Mouse (Mus musculus): Measurements from ENCODE around the gene Sox1. TPM values are rescaled to one million over a fixed set of nuclear protein-coding genes. Genes with fewer than 3 reads are reported as not detected.

The Sox1 gene
- total RNA-seq (2021) (not detected), polyA plus RNA-seq (2012; rRNA removed) (not detected in 2 replicates)
- long read RNA-seq, result 0 reads

DNA sequence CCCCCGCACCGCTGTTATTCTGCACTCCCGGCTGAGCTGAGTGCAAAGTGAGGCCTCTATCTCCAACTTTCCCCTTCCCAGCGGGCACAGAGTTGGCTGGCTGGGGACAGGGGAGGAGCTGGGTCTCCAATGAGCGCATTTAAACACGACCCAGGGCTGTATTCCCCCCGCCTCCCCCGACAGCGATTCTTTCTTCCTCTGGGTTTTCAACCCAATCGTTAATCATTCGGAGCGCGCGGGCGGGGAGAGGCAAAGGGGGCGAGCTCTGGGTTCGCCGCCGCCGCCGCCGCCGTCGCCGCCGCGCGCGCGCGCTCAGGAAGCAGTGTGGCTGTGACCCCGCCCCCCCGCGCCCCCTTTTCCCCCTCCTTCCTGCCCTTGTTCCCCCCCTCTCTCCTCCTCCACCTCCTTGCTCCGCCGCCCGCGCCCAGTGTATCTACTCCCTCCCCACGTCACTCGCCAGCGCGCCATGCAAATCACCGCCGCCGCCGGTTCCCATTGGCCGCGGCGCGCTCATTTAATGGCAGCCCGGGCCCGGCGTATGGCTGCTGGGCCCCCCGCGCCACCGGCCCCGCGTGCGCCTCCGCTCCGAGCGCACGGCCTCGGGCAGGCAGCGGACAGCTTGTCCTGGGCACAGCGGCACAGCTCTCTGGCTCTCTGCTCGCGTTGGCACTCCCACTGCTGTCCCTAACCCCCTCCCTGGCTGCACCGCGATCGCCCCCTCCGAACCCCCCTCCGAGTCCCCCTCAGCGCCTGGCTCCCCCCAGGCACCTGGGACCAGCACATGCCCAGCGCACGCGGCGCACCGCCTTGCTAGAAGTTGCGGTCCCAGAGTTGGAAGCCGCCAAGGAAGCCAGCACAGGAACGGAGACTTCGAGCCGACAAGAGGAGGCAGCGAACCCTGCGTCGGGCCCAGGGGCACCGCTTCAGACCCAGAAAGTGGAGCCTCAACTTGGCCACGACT is at the start of gene Sox1:
Sox1 (plus strand) TSS at position 225 of the 961 bp plus-strand sequence.
- Histone ChIP-seq H3K4me3 (no peak within 1 kb of the TSS), H3K36me3 (ENCODE audit: control insufficient read depth, insufficient read depth, low read length) (no peaks in the 10 kb centered on the region), H3K4me1 (ENCODE audit: control insufficient read depth, insufficient read depth, low read length) (no peaks in the 10 kb centered on the region), H3K27me3 (ENCODE audit: control insufficient read depth, insufficient read depth, low read length) (peaks cover 44% of the 10 kb centered on the region), H3K79me2 (replicated peaks; ENCODE audit: control insufficient read depth, insufficient read depth, low read length) (no peaks in the 10 kb centered on the region), H3K27ac (no peak within 1 kb of the TSS), H3K9ac (ENCODE audit: low read depth, low read length) (no peak within 1 kb of the TSS)
- WGBS, result under 1% methylated on average over 83 of the region's 89 CpGs
- intact Hi-C loops (cut with DNase I), result no loop called here
- no peak for TF ChIP-seq POLR2A (IDR thresholded peaks at IDR 0.05; ENCODE audit: insufficient read depth, low read depth, low read length)
- TF ChIP-seq EP300 (IDR thresholded peaks at IDR 0.05; ENCODE audit: insufficient read depth, low read depth, low read length), result no peak
- TF ChIP-seq CTCF (IDR thresholded peaks at IDR 0.05), result no peak
- DNase-seq, result no peak

- no peak for TF ChIP-seq EP300 (IDR thresholded peaks at IDR 0.05; ENCODE audit: insufficient read depth, low read depth, low read length)
- H3K4me1 ChIP-seq (ENCODE audit: control insufficient read depth, insufficient read depth, low read length), result no peaks in the 10 kb centered on the region
- H3K9ac ChIP-seq (ENCODE audit: low read depth, low read length), result no peak overlapping the region
- DNase-seq, result no peak
- no peak overlapping the region for H3K27ac ChIP-seq
- intact Hi-C loops (cut with DNase I), result no loop called here
- H3K36me3 ChIP-seq (ENCODE audit: control insufficient read depth, insufficient read depth, low read length), result no peaks in the 10 kb centered on the region
- no peaks in the 10 kb centered on the region for H3K27me3 ChIP-seq (ENCODE audit: control insufficient read depth, insufficient read depth, low read length)
- H3K79me2 ChIP-seq (replicated peaks; ENCODE audit: control insufficient read depth, insufficient read depth, low read length), result no peaks in the 10 kb centered on the region
- WGBS, result 47% methylated on average over 4 of the region's 4 CpGs
- H3K4me3 ChIP-seq, result no peak overlapping the region
These were observed 49.2 kb upstream of the Sox1 start for GRCm38 (mm10) chr8:12345881-12346280.

DNA sequence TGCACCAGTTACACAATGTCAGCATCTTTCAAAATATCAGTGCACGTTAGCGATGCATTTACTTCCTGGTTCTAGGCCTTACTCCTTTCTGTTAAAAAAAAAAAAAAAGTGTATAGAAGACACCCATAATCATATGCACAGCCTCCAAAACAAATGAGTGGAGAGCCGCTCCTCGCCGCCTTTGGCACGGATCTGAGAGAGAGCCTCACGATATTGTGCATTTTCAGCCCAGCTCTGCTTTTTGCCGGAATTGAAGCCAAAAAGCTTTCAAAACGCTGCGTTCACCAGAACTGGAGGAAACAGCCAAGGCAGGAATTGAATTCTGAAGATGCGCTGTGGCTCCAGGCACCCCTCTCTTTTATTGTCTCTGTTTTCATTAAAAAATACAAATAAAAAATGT is 48.2 kb upstream of the Sox1 start:
- TF ChIP-seq EP300 (IDR thresholded peaks at IDR 0.05; ENCODE audit: insufficient read depth, low read depth, low read length) (no peak), CTCF (IDR thresholded peaks at IDR 0.05) (no peak), POLR2A (IDR thresholded peaks at IDR 0.05; ENCODE audit: insufficient read depth, low read depth, low read length) (no peak)
- 76% methylated on average over 11 of the region's 11 CpGs for WGBS
- Histone ChIP-seq H3K36me3 (ENCODE audit: control insufficient read depth, insufficient read depth, low read length) (no peaks in the 10 kb centered on the region), H3K79me2 (replicated peaks; ENCODE audit: control insufficient read depth, insufficient read depth, low read length) (no peaks in the 10 kb centered on the region), H3K27me3 (ENCODE audit: control insufficient read depth, insufficient read depth, low read length) (no peaks in the 10 kb centered on the region), H3K4me1 (ENCODE audit: control insufficient read depth, insufficient read depth, low read length) (no peaks in the 10 kb centered on the region), H3K4me3 (no peak overlapping the region), H3K27ac (no peak overlapping the region), H3K9ac (ENCODE audit: low read depth, low read length) (no peak overlapping the region)
- intact Hi-C loops (cut with DNase I), result no loop called here
- DNase-seq, result no peak

- H3K79me2 ChIP-seq (replicated peaks; ENCODE audit: control insufficient read depth, insufficient read depth, low read length), result no peaks in the 10 kb centered on the region
- TF ChIP-seq EP300 (IDR thresholded peaks at IDR 0.05; ENCODE audit: insufficient read depth, low read depth, low read length), result no peak
These were observed 46.8 kb upstream of the Sox1 start for GRCm38 (mm10) chr8:12348306-12348705.

GRCm38 (mm10) chr8:12349591-12349990 is 45.5 kb upstream of the Sox1 start:
- TF ChIP-seq POLR2A (IDR thresholded peaks at IDR 0.05; ENCODE audit: insufficient read depth, low read depth, low read length) (no peak), CTCF (IDR thresholded peaks at IDR 0.05) (no peak), EP300 (IDR thresholded peaks at IDR 0.05; ENCODE audit: insufficient read depth, low read depth, low read length) (no peak)
- no peak overlapping the region for H3K9ac ChIP-seq (ENCODE audit: low read depth, low read length)
- no peaks in the 10 kb centered on the region for H3K4me1 ChIP-seq (ENCODE audit: control insufficient read depth, insufficient read depth, low read length)
- DNase-seq, result peak; percentile 50 to 62
- no peaks in the 10 kb centered on the region for H3K36me3 ChIP-seq (ENCODE audit: control insufficient read depth, insufficient read depth, low read length)
- no peaks in the 10 kb centered on the region for H3K27me3 ChIP-seq (ENCODE audit: control insufficient read depth, insufficient read depth, low read length)
- H3K79me2 ChIP-seq (replicated peaks; ENCODE audit: control insufficient read depth, insufficient read depth, low read length), result no peaks in the 10 kb centered on the region
- intact Hi-C loops (cut with DNase I), result no loop called here
- whole genome bisulfite sequencing, result 29% methylated on average over 2 of the region's 2 CpGs
- no peak overlapping the region for H3K27ac ChIP-seq
- no peak overlapping the region for H3K4me3 ChIP-seq

More at GRCm38 (mm10) chr8:12348306-12348705, 46.8 kb upstream of the Sox1 start:
- no peaks in the 10 kb centered on the region for H3K36me3 ChIP-seq (ENCODE audit: control insufficient read depth, insufficient read depth, low read length)
- H3K4me3 ChIP-seq, result no peak overlapping the region
- WGBS, result 82% methylated on average over 1 of the region's 1 CpGs
- H3K27me3 ChIP-seq (ENCODE audit: control insufficient read depth, insufficient read depth, low read length), result no peaks in the 10 kb centered on the region
- no peak overlapping the region for H3K27ac ChIP-seq
- H3K9ac ChIP-seq (ENCODE audit: low read depth, low read length), result no peak overlapping the region
- DNase-seq, result no peak
- intact Hi-C loops (cut with DNase I), result no loop called here
- H3K4me1 ChIP-seq (ENCODE audit: control insufficient read depth, insufficient read depth, low read length), result no peaks in the 10 kb centered on the region

- H3K27me3 ChIP-seq (ENCODE audit: control insufficient read depth, insufficient read depth, low read length), result no peaks in the 10 kb centered on the region
- no peak for TF ChIP-seq EP300 (IDR thresholded peaks at IDR 0.05; ENCODE audit: insufficient read depth, low read depth, low read length)
- TF ChIP-seq CTCF (IDR thresholded peaks at IDR 0.05), result no peak
- TF ChIP-seq POLR2A (IDR thresholded peaks at IDR 0.05; ENCODE audit: insufficient read depth, low read depth, low read length), result no peak
- no peaks in the 10 kb centered on the region for H3K4me1 ChIP-seq (ENCODE audit: control insufficient read depth, insufficient read depth, low read length)
- H3K79me2 ChIP-seq (replicated peaks; ENCODE audit: control insufficient read depth, insufficient read depth, low read length), result no peaks in the 10 kb centered on the region
- no peak overlapping the region for H3K9ac ChIP-seq (ENCODE audit: low read depth, low read length)
- intact Hi-C loops (cut with DNase I), result no loop called here
- H3K27ac ChIP-seq, result no peak overlapping the region
- no peak overlapping the region for H3K4me3 ChIP-seq
- H3K36me3 ChIP-seq (ENCODE audit: control insufficient read depth, insufficient read depth, low read length), result no peaks in the 10 kb centered on the region
- no peak for DNase-seq
These were observed 44.0 kb upstream of the Sox1 start for GRCm38 (mm10) chr8:12351121-12351520.
